Mouse (Mus musculus) liver, adult 2 months (tissue): Measurements from ENCODE around the gene Slc27a4. TPM values are rescaled to one million over a fixed set of nuclear protein-coding genes. Genes with fewer than 3 reads are reported as not detected.

Experiments
- DNase-seq: peaks from one replicate; pipeline ENCODE4 v3.0.0-alpha.2; 2011; ENCODE audit warnings: low read depth, low spot score; ENCODE audit errors: extremely low read depth
- H3K27ac ChIP-seq: fragments of 200-500 bp; replicated peaks from 2 replicates; pipeline ENCODE4 v1.5.1; 2012; ENCODE audit warnings: low read depth, mild to moderate bottlenecking, control low read depth, inconsistent platforms, low read length; ENCODE audit not compliant: insufficient read depth
- H3K27me3 ChIP-seq: fragments of 200-500 bp; 2 replicates; pipeline ENCODE4 v1.6.1; 2012; ENCODE audit warnings: mild to moderate bottlenecking, moderate library complexity, low read length, inconsistent platforms; ENCODE audit not compliant: control insufficient read depth, insufficient read depth
- H3K36me3 ChIP-seq: fragments of 200-500 bp; 2 replicates; pipeline ENCODE4 v1.6.1; 2012; ENCODE audit warnings: low read length, inconsistent platforms; ENCODE audit not compliant: control insufficient read depth, insufficient read depth
- H3K4me1 ChIP-seq: fragments of 200-500 bp; 2 replicates; pipeline ENCODE4 v1.6.1; 2011; ENCODE audit warnings: low read length; ENCODE audit not compliant: control insufficient read depth, insufficient read depth
- H3K4me3 ChIP-seq: fragments of 200-500 bp; 2 replicates; pipeline ENCODE4 v1.5.1; 2011; ENCODE audit warnings: low read depth, mild to moderate bottlenecking, control low read depth, low read length, moderate library complexity; ENCODE audit not compliant: insufficient read depth
- H3K79me2 ChIP-seq: fragments of 200-500 bp; 2 replicates; pipeline ENCODE4 v1.6.1; 2012; ENCODE audit warnings: inconsistent platforms, mild to moderate bottlenecking, low read length, moderate library complexity; ENCODE audit not compliant: control insufficient read depth, insufficient read depth
- H3K9ac ChIP-seq: fragments of 200-500 bp; 2 replicates; pipeline ENCODE4 v1.6.1; 2012; ENCODE audit warnings: low read depth, mild to moderate bottlenecking, control low read depth, inconsistent platforms, low read length
- CTCF ChIP-seq: fragments of 200-500 bp; IDR thresholded peaks from 2 replicates; pipeline ENCODE4 v1.5.1; 2011; ENCODE audit warnings: low read depth, low read length, control low read depth
- POLR2A ChIP-seq: fragments of 200-500 bp; IDR thresholded peaks from 2 replicates; pipeline ENCODE4 v1.6.1; 2011; ENCODE audit warnings: low read length, control low read depth; ENCODE audit not compliant: insufficient read depth; ENCODE audit errors: extremely low read depth
- WGBS: fragments of 180-500 bp; shearing (Covaris S2); methylation state at CpG from one replicate; pipeline ENCODE4 v1.1.7; 2018; 5-methylcytosine and 5-hydroxymethylcytosine counted together
- polyA plus RNA-seq: library from polyadenylated mRNA; depleted of rRNA; stranded (reverse); fragments of >200 nt; gene quantifications from 2 replicates; pipeline ENCODE4 v1.2.3, GENCODE M21; 2012; rRNA removed
- total RNA-seq: library from RNA; depleted of rRNA; stranded (reverse); fragments of >200 nt; gene quantifications from 2 replicates; pipeline ENCODE4 v1.2.3, GENCODE M21; 2014; rRNA removed

Gene Slc27a4
- total RNA-seq (9.2 and 13.8 TPM in 2 replicates), polyA plus RNA-seq (29.4 and 31.5 TPM in 2 replicates)

DNA sequence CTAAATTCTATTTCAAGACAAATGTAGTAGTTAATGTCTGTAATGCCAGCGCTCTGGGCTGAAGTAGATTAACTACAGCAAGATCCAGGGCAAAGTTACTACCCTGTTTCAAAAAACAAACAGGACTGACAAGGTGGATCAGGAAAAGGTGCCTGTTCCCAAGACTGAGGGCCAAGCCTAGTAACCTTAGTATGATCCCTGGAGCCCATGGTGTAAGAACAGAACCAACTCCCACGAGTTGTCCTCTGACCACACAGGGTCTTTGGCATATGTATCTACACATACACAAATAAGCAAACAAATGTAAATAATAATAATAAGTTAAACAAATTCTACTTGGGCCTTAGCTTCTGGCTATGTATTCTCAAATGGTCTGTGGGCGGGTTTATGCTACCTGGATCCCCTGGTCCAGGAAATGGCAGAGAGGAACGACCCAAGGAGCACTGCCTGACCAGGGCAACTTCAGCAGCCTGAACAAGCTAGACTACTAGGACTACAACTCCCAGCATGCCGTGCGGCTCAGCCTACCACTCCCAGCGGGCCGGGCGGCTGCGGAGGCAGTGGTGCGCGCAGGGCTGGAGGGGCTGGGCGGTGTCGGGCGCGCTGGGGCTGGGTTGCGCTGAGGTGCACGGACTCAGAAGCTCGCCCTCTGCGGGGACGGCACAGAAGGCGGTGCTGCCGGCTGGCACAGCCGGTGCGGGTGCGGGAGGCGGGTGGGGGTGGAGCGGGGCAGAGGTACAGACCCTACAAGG lies at the start of gene Slc27a4:
Gene Slc27a4, plus strand, starts transcription at position 560 of the 752 bp plus-strand sequence.
- peak; percentile 87 for DNase-seq
- WGBS: 2% methylated on average over 28 of the region's 28 CpGs
- no peaks in the 10 kb centered on the region; the same call in 1 of the 2 replicates for H3K79me2 ChIP-seq

DNA sequence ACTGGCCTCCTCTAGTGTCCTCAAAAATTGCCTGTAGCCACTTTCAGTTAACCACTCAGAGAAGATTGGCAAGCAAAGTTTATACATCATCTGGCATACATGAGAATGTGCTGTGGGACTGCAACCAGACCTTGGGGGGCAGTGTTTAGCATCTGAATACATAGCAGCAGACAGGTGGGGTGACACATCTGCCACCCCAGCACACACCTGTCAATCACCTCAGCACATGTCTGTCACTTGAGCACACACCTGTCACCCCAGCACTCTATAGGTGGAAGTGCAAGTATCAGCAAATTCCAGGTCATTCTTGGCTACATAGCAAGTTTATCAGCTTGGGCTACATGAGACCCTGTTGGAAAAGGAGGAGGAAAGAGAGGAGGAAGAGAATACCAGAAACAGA lies 46.7 kb upstream of the Slc27a4 start:
- H3K27ac ChIP-seq: no peak overlapping the region

More for the DNA sequence above, at the start of gene Slc27a4:
- Histone ChIP-seq H3K36me3 (peaks cover 2% of the 10 kb centered on the region; the same call in 1 of the 2 replicates), H3K4me1 (peaks cover 8% of the 10 kb centered on the region; the same call in 1 of the 2 replicates), H3K27me3 (no peaks in the 10 kb centered on the region), H3K9ac (peak within 1 kb of the TSS; percentile 91), H3K4me3 (peak within 1 kb of the TSS; percentile 86), H3K27ac (no peak within 1 kb of the TSS)
- TF ChIP-seq CTCF: 0 out of 2 replicates have a peak, but pooled peaks have one; percentile 17
- TF ChIP-seq POLR2A: peak; percentile 71

DNA sequence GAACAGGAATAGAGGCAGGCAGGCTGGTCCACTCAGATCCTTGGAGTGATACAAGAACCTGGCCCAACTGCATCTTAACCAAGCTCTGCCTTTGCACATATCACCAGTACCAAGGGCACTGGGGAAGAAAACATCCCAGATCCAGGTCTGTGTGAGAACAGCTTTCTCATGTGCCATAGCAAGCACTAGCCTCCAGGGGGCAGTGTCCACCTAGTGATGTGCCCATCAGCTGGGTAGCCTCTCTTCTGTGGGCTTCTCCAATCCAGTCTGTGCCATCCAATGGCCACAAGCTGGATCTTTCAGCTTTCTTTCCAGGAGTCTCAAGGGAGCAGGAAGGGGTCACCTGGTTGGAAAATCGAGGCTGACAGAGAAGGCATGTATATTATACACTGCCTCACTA lies 37.6 kb upstream of the Slc27a4 start:
- Histone ChIP-seq H3K27ac (no peak overlapping the region), H3K27me3 (no peaks in the 10 kb centered on the region), H3K79me2 (no peaks in the 10 kb centered on the region), H3K4me1 (no peaks in the 10 kb centered on the region), H3K9ac (no peak overlapping the region), H3K4me3 (no peak overlapping the region), H3K36me3 (no peaks in the 10 kb centered on the region)
- 0% methylated on average over 1 of the region's 1 CpGs for WGBS
- TF ChIP-seq CTCF: peak; percentile 96
- no peak for TF ChIP-seq POLR2A
- DNase-seq: peak; percentile 34

More for the DNA sequence above, 46.7 kb upstream of the Slc27a4 start:
- H3K27me3 ChIP-seq: no peaks in the 10 kb centered on the region
- H3K79me2 ChIP-seq: no peaks in the 10 kb centered on the region
- peaks cover 7% of the 10 kb centered on the region; the same call in 1 of the 2 replicates for H3K4me1 ChIP-seq
- H3K4me3 ChIP-seq: no peak overlapping the region
- DNase-seq: no peak
- no peaks in the 10 kb centered on the region for H3K36me3 ChIP-seq
- no peak for TF ChIP-seq CTCF
- no peak overlapping the region for H3K9ac ChIP-seq

DNA sequence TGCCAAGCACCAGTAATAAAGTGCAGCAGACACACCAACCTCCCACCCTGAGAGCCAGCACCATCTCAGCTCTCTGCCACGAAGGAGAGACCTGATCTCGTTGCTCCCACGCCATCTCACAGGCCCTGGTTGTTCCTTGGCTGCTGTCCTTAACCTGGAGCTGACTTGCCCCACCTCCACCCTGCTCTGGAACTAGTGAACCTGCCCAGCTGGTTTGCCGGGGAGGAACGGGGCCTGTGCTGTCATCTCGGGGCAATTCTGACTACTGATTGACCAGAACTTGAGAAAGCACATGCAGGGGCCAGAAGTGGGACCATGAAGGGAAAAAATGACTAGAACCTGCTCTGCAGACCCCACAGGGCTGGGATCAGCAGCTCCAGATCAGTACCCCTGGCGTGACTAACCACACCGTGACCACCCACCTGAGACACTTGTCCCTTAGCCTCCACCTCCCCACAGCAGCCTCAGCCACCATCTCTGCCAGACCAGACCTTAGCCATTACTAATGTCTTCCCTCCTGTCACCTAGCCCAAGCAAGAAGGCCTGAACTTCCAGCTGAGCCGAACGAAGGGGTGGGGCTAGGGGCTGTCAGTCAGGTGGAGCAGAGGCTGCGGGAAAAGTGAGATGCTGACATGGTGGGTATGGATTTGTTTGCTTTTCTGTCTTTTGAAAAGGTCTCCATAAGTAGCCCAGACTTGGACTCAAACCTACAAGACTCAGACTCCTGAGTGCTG lies 34.3 kb upstream of the Slc27a4 start:
- H3K36me3 ChIP-seq: no peaks in the 10 kb centered on the region
- no peak overlapping the region for H3K4me3 ChIP-seq
- H3K4me1 ChIP-seq: peaks cover 10% of the 10 kb centered on the region
- WGBS: 52% methylated on average over 11 of the region's 11 CpGs
- no peaks in the 10 kb centered on the region for H3K27me3 ChIP-seq
- H3K27ac ChIP-seq: no peak overlapping the region
- H3K9ac ChIP-seq: no peak overlapping the region
- DNase-seq: no peak
- no peaks in the 10 kb centered on the region for H3K79me2 ChIP-seq
- TF ChIP-seq CTCF (no peak), POLR2A (no peak)

DNA sequence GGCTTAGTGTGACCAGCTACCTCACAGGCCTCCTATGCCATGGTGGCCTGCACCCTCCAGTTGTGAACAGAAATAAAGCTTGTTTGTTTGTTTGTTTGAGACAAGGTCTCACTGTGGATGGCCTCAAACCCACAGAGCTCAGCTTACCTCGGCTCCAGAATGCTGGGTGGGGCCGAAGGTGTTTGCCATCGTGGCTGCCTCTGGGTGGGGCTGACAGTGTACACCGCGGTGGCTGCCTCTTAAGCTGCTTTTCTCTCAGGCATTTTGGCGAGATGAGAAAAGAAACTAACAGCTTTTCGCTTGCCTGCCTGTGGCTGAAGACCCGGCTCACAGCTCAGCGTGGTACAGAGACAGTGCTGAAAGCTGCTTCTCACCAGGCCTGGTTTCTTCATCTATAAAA lies 33.5 kb upstream of the Slc27a4 start:
- Histone ChIP-seq H3K79me2 (no peaks in the 10 kb centered on the region), H3K9ac (no peak overlapping the region), H3K27ac (no peak overlapping the region), H3K36me3 (no peaks in the 10 kb centered on the region), H3K4me3 (no peak overlapping the region), H3K27me3 (no peaks in the 10 kb centered on the region), H3K4me1 (peaks cover 10% of the 10 kb centered on the region)
- WGBS: 61% methylated on average over 9 of the region's 9 CpGs
- DNase-seq: no peak
- TF ChIP-seq POLR2A: no peak
- no peak for TF ChIP-seq CTCF
